Mouse (Mus musculus) G1E (cell line): ENCODE data around the gene Coro2a.

Experiments
- CTCF ChIP-seq: IDR thresholded peaks from 2 replicates; pipeline ENCODE4 v1.5.1; 2012; ENCODE audit warnings: low read depth, low read length, inconsistent platforms, mixed read lengths
- GATA1 ChIP-seq: IDR thresholded peaks from 2 replicates; pipeline ENCODE4 v1.6.1; 2012; ENCODE audit warnings: borderline replicate concordance, low read length, inconsistent platforms, mixed read lengths

DNA sequence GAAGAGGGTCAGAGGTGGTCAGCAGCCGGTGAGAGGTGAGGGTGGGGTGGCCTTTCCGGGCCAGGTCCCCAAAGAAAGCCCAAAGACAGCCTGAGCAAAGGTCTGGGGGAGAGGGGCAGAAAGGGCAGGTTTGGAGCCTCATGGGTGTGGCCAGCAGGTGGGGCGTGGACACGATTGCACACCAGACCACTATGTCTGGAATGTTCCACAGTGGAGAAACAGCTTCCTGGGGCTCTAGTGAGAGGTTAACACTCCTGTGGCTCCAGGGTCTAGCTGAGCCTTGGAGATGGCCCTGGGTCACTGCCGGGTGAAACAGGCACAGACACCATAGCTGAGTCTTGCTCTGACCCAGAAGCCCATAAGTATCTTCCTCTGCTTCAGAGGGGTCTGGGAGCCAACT is 21.0 kb upstream of the Coro2a start:
- TF ChIP-seq CTCF (no peak), GATA1 (no peak)
